Mouse (Mus musculus): ENCODE results near the gene Cfap97d1. TPM values are rescaled to one million over a fixed set of nuclear protein-coding genes. Genes with fewer than 3 reads are reported as not detected.

The Cfap97d1 gene
- polyA plus RNA-seq, 1 experiment from 2014 or later = not detected

DNA sequence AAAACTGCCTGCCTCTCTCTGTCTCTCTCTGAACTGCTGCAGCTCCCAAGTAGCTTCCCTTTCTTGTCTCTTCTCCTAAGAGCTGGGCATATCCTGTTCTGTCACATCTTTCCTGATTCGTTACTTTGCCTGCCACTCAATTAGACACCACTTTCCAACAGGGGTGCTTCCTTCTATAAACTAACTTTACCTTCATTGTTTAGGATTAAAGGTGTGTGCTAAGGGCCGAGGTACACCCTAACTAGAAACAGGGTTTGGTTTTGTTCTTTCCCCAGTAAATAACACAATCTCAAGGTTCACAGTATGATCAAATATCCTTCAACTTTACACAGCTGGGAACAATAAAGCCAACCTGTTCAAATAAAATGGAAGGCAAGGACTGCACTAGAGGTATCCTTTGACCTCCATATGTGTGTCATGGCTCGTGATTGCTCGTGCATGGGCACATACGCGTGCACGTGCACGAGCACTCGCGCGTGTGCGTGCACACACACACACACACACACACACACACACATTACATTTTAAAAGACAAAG lies 49.0 kb downstream of the Cfap97d1 start:
- no peak for TF ChIP-seq CTCF (IDR thresholded peaks at IDR 0.05; ENCODE audit: low read depth)
- ATAC-seq (ENCODE audit: insufficient read depth) = no peak
- no peak overlapping the region for H3K9ac ChIP-seq
- no peaks in the 10 kb centered on the region for H3K4me1 ChIP-seq (ENCODE audit: insufficient read depth)
- no peaks in the 10 kb centered on the region for H3K27me3 ChIP-seq (ENCODE audit: insufficient read depth, low read length)
- H3K9me3 ChIP-seq (ENCODE audit: low read depth, low read length) = no peaks in the 10 kb centered on the region
- no peak overlapping the region for H3K4me2 ChIP-seq
- DNase-seq = no peak
- no peak overlapping the region for H3K27ac ChIP-seq (ENCODE audit: low read depth)
- WGBS = 83% methylated on average over 12 of the region's 12 CpGs
- no peaks in the 10 kb centered on the region for H3K36me3 ChIP-seq (ENCODE audit: insufficient read depth)
- H3K4me3 ChIP-seq (ENCODE audit: low read depth, low read length) = no peak overlapping the region

GRCm38 (mm10) chr11:102034887-102035286 lies 50.8 kb downstream of the Cfap97d1 start:
- no peaks in the 10 kb centered on the region for H3K9me3 ChIP-seq (ENCODE audit: low read depth, low read length)
- 68% methylated on average over 8 of the region's 8 CpGs for WGBS
- no peak overlapping the region for H3K4me2 ChIP-seq
- H3K4me3 ChIP-seq (ENCODE audit: low read depth, low read length) = no peak overlapping the region
- DNase-seq = no peak
- TF ChIP-seq CTCF (IDR thresholded peaks at IDR 0.05; ENCODE audit: low read depth) = no peak
- H3K4me1 ChIP-seq (ENCODE audit: insufficient read depth) = no peaks in the 10 kb centered on the region
- no peaks in the 10 kb centered on the region for H3K27me3 ChIP-seq (ENCODE audit: insufficient read depth, low read length)
- H3K9ac ChIP-seq = no peak overlapping the region
- no peak for ATAC-seq (ENCODE audit: insufficient read depth)
- no peak overlapping the region for H3K27ac ChIP-seq (ENCODE audit: low read depth)
- no peaks in the 10 kb centered on the region for H3K36me3 ChIP-seq (ENCODE audit: insufficient read depth)

DNA sequence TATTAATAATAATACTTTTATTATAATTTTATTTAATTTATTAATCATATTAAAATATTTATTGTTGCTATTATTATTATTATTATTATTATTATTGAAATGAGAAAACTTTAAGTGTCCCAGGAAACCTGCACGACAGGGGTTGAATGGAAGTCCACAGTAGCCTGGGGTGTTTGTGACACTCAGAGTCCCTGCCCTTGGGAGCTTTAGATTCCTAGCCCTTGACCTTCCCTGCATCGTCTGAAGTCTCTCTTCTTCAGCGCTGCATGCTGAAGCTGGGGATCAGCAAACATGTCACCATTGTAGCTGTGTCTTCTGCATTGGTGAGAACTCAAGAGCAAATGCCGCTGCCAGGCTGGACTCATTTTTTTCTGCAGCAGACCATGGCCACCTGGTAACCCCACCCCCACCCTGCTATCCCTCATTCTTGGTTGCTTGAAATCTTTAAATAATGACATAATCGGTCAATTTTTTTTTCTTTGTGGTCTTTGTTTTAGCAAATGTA lies 51.4 kb downstream of the Cfap97d1 start:
- Histone ChIP-seq H3K27ac (ENCODE audit: low read depth) (no peak overlapping the region), H3K36me3 (ENCODE audit: insufficient read depth) (no peaks in the 10 kb centered on the region), H3K27me3 (ENCODE audit: insufficient read depth, low read length) (no peaks in the 10 kb centered on the region), H3K9me3 (ENCODE audit: low read depth, low read length) (no peaks in the 10 kb centered on the region), H3K4me2 (no peak overlapping the region), H3K4me1 (ENCODE audit: insufficient read depth) (no peaks in the 10 kb centered on the region), H3K9ac (no peak overlapping the region), H3K4me3 (ENCODE audit: low read depth, low read length) (no peak overlapping the region)
- ATAC-seq (ENCODE audit: insufficient read depth) (no peak), DNase-seq (no peak)
- 64% methylated on average over 5 of the region's 5 CpGs for WGBS
- no peak for TF ChIP-seq CTCF (IDR thresholded peaks at IDR 0.05; ENCODE audit: low read depth)

GRCm38 (mm10) chr11:102036336-102036735 lies 52.3 kb downstream of the Cfap97d1 start:
- DNase-seq = no peak
- no peak overlapping the region for H3K9ac ChIP-seq
- TF ChIP-seq CTCF (IDR thresholded peaks at IDR 0.05; ENCODE audit: low read depth) = no peak
- no peaks in the 10 kb centered on the region for H3K36me3 ChIP-seq (ENCODE audit: insufficient read depth)
- H3K9me3 ChIP-seq (ENCODE audit: low read depth, low read length) = no peaks in the 10 kb centered on the region
- H3K27me3 ChIP-seq (ENCODE audit: insufficient read depth, low read length) = no peaks in the 10 kb centered on the region
- H3K4me3 ChIP-seq (ENCODE audit: low read depth, low read length) = no peak overlapping the region
- WGBS = 65% methylated on average over 7 of the region's 7 CpGs
- no peak overlapping the region for H3K4me2 ChIP-seq
- no peak overlapping the region for H3K27ac ChIP-seq (ENCODE audit: low read depth)
- no peak for ATAC-seq (ENCODE audit: insufficient read depth)
- H3K4me1 ChIP-seq (ENCODE audit: insufficient read depth) = no peaks in the 10 kb centered on the region

DNA sequence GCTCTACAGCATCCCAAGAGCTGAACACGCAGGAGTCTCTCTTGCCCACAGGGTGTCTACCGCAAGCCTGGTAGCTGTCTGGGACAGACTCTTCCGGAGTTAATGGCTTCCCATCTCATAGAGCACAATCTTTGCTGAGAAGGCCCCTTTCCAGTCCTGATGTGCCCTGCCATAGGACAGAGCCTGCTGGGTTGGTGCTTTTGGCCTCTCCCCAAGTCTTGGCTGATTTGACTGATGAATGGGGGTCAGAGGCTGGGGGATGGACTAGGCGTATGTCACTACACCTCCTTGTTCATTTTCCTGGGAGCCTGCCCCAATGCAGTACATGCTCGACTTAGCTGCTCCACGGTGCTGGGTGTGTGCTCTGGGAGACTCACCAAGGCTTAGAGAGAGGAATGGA lies 53.7 kb downstream of the Cfap97d1 start:
- no peak overlapping the region for H3K4me2 ChIP-seq
- 60% methylated on average over 6 of the region's 6 CpGs for WGBS
- DNase-seq = no peak
- H3K27me3 ChIP-seq (ENCODE audit: insufficient read depth, low read length) = no peaks in the 10 kb centered on the region
- no peaks in the 10 kb centered on the region for H3K9me3 ChIP-seq (ENCODE audit: low read depth, low read length)
- no peak overlapping the region for H3K9ac ChIP-seq
- H3K27ac ChIP-seq (ENCODE audit: low read depth) = no peak overlapping the region
- H3K4me1 ChIP-seq (ENCODE audit: insufficient read depth) = no peaks in the 10 kb centered on the region
- ATAC-seq (ENCODE audit: insufficient read depth) = no peak
- no peaks in the 10 kb centered on the region for H3K36me3 ChIP-seq (ENCODE audit: insufficient read depth)
- H3K4me3 ChIP-seq (ENCODE audit: low read depth, low read length) = no peak overlapping the region
- TF ChIP-seq CTCF (IDR thresholded peaks at IDR 0.05; ENCODE audit: low read depth) = no peak

DNA sequence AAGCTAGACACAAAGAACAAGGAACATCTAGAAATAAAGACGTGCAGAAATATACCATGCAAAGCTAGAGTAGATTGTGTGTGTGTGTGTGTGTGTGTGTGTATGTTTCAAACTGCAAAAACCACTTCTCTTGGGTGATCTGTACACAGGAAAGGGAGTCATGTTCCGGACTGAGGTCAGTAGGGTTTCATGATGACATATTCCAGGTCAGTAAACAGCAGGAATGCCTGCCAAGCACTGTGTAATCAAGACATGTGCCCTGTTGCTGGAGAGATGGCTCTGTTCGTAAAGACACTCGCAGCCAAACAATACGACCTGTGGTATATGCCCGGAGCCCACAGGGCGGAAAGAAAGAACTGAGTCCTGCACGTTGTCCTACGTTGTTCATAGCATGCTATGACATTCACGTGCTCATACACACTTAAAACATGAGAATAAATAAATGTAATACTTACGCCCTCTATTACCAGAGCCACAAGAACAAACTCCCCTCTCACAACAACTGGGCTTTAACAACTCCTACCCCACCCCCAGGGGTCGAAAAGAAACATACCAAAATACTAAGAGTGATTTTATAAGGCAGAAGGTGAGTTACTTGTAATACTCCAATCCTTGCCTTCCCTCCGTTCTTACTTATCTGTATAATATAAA lies 55.5 kb downstream of the Cfap97d1 start:
- H3K4me2 ChIP-seq = no peak overlapping the region
- no peaks in the 10 kb centered on the region for H3K4me1 ChIP-seq (ENCODE audit: insufficient read depth)
- H3K36me3 ChIP-seq (ENCODE audit: insufficient read depth) = no peaks in the 10 kb centered on the region
- no peak overlapping the region for H3K9ac ChIP-seq
- no peak overlapping the region for H3K4me3 ChIP-seq (ENCODE audit: low read depth, low read length)
- no peak for DNase-seq
- WGBS = 53% methylated on average over 13 of the region's 13 CpGs
- TF ChIP-seq CTCF (IDR thresholded peaks at IDR 0.05; ENCODE audit: low read depth) = no peak
- H3K9me3 ChIP-seq (ENCODE audit: low read depth, low read length) = no peaks in the 10 kb centered on the region
- H3K27me3 ChIP-seq (ENCODE audit: insufficient read depth, low read length) = no peaks in the 10 kb centered on the region
- no peak overlapping the region for H3K27ac ChIP-seq (ENCODE audit: low read depth)
- ATAC-seq (ENCODE audit: insufficient read depth) = no peak; the same call in 1 of the 2 replicates

- H3K4me2 ChIP-seq = no peak overlapping the region
- WGBS = under 1% methylated on average over 9 of the region's 9 CpGs
- no peak overlapping the region for H3K9ac ChIP-seq
- H3K27me3 ChIP-seq (ENCODE audit: insufficient read depth, low read length) = no peaks in the 10 kb centered on the region
- no peaks in the 10 kb centered on the region for H3K36me3 ChIP-seq (ENCODE audit: insufficient read depth)
- no peak overlapping the region for H3K4me3 ChIP-seq (ENCODE audit: low read depth, low read length)
- H3K9me3 ChIP-seq (ENCODE audit: low read depth, low read length) = no peaks in the 10 kb centered on the region
- peak; percentile 94 for TF ChIP-seq CTCF (IDR thresholded peaks at IDR 0.05; ENCODE audit: low read depth)
- no peaks in the 10 kb centered on the region for H3K4me1 ChIP-seq (ENCODE audit: insufficient read depth)
- DNase-seq (peak; percentile 96), ATAC-seq (ENCODE audit: insufficient read depth) (peak; percentile 85)
- no peak overlapping the region for H3K27ac ChIP-seq (ENCODE audit: low read depth)
Measured at GRCm38 (mm10) chr11:102040138-102040524, 56.1 kb downstream of the Cfap97d1 start.

All from lung, embryonic 14.5 days (tissue).